Mouse (Mus musculus) heart, adult 2 months (tissue): ENCODE results near the gene Impdh2. TPM values are rescaled to one million over a fixed set of nuclear protein-coding genes. Genes with fewer than 3 reads are reported as not detected.

Experiments used
- DNase-seq, 2 experiments: peaks; one replicate each; pipeline ENCODE4 v3.0.0; 2021
- H3K27ac ChIP-seq: fragments of 200-600 bp; 2 replicates; pipeline ENCODE4 v1.8.1; 2022
- H3K27me3 ChIP-seq: fragments of 200-500 bp; 2 replicates; pipeline ENCODE4 v1.6.1; 2012; ENCODE audit warnings: mild to moderate bottlenecking, low read length, inconsistent platforms, mixed read lengths; ENCODE audit not compliant: control insufficient read depth, insufficient read depth
- H3K36me3 ChIP-seq: fragments of 200-500 bp; 2 replicates; pipeline ENCODE4 v1.6.1; 2012; ENCODE audit warnings: low read length, inconsistent platforms; ENCODE audit not compliant: control insufficient read depth, insufficient read depth
- H3K4me1 ChIP-seq: fragments of 200-500 bp; 2 replicates; pipeline ENCODE4 v1.6.1; 2011; ENCODE audit warnings: low read length; ENCODE audit not compliant: control insufficient read depth, insufficient read depth
- H3K4me3 ChIP-seq: fragments of 200-600 bp; 2 replicates; pipeline ENCODE4 v1.8.1; 2022
- H3K79me2 ChIP-seq: fragments of 200-500 bp; replicated peaks from 2 replicates; pipeline ENCODE4 v1.6.1; 2012; ENCODE audit warnings: mild to moderate bottlenecking, inconsistent platforms, low read length, moderate library complexity, mixed read lengths; ENCODE audit not compliant: control insufficient read depth, insufficient read depth
- H3K9ac ChIP-seq: fragments of 200-500 bp; 2 replicates; pipeline ENCODE4 v1.6.1; 2012; ENCODE audit warnings: low read depth, mild to moderate bottlenecking, control low read depth, inconsistent platforms, low read length, mixed read lengths
- CTCF ChIP-seq: fragments of 200-600 bp; IDR thresholded peaks from 2 replicates; pipeline ENCODE4 v1.8.1; 2022; ENCODE audit warnings: antibody characterized with exemption, mild to moderate bottlenecking, moderate library complexity
- EP300 ChIP-seq: fragments of 200-500 bp; IDR thresholded peaks from 2 replicates; pipeline ENCODE4 v1.6.1; 2011; ENCODE audit warnings: low read depth, low read length, control low read depth; ENCODE audit not compliant: insufficient read depth
- POLR2A ChIP-seq: fragments of 200-500 bp; IDR thresholded peaks from 2 replicates; pipeline ENCODE4 v1.6.1; 2011; ENCODE audit warnings: mild to moderate bottlenecking, low read depth, low read length, control low read depth; ENCODE audit not compliant: insufficient read depth
- WGBS: fragments of 180-500 bp; shearing (Covaris S2); methylation state at CpG from one replicate; pipeline ENCODE4 v1.1.7; 2018; 5-methylcytosine and 5-hydroxymethylcytosine counted together
- intact Hi-C: fragments of 180-260 bp; cut with DNase I; formaldehyde crosslinking; loops from one replicate; pipeline ENCODE4 v1.15.1; 2025
- long read RNA-seq: library from polyadenylated mRNA; stranded (forward); transcript quantifications from one replicate; pipeline ENCODE4 v2.0.0, GENCODE M21; 2021
- polyA plus RNA-seq: library from polyadenylated mRNA; depleted of rRNA; stranded (reverse); fragments of >200 nt; gene quantifications from 2 replicates; pipeline ENCODE4 v1.2.3, GENCODE M21; 2012; rRNA removed
- total RNA-seq, 2 experiments: library from RNA; stranded (reverse); gene quantifications; 2 replicates each; pipeline ENCODE4 v1.2.3; 2021

The Impdh2 gene
- total RNA-seq (10 to 100 TPM; 47.8 to 51.2 TPM), polyA plus RNA-seq (55.5 and 65.0 TPM in 2 replicates)
- long read RNA-seq, transcript Impdh2-201 (14 exons, 1,858 nt) = major isoform, 27 of 39 reads
- long read RNA-seq, partial matches to known transcripts = 2 of 39 reads
- long read RNA-seq, other reads (novel, unspliced or antisense) = 9 of 39 reads

- peak within 1 kb of the TSS; percentile 72 for H3K27ac ChIP-seq
- TF ChIP-seq POLR2A (peak; percentile 95), CTCF (0 out of 2 replicates have a peak, but pooled peaks have one; percentile 9), EP300 (peak; percentile 87)
- intact Hi-C loops = no loop called here
- H3K36me3 ChIP-seq = no peaks in the 10 kb centered on the region; the same call in 1 of the 2 replicates
- peak within 1 kb of the TSS; percentile 67 for H3K4me3 ChIP-seq
- no peaks in the 10 kb centered on the region; the same call in none of the 2 replicates for H3K4me1 ChIP-seq
- no peaks in the 10 kb centered on the region for H3K79me2 ChIP-seq
- no peaks in the 10 kb centered on the region for H3K27me3 ChIP-seq
- peak; percentile 97 for DNase-seq
- under 1% methylated on average over 53 of the region's 53 CpGs for WGBS
- H3K9ac ChIP-seq = peak within 1 kb of the TSS; percentile 82
Measured at GRCm38 (mm10) chr9:108560227-108560841, at the start of gene Impdh2. Impdh2 (plus strand) TSS chr9:108560286.

DNA sequence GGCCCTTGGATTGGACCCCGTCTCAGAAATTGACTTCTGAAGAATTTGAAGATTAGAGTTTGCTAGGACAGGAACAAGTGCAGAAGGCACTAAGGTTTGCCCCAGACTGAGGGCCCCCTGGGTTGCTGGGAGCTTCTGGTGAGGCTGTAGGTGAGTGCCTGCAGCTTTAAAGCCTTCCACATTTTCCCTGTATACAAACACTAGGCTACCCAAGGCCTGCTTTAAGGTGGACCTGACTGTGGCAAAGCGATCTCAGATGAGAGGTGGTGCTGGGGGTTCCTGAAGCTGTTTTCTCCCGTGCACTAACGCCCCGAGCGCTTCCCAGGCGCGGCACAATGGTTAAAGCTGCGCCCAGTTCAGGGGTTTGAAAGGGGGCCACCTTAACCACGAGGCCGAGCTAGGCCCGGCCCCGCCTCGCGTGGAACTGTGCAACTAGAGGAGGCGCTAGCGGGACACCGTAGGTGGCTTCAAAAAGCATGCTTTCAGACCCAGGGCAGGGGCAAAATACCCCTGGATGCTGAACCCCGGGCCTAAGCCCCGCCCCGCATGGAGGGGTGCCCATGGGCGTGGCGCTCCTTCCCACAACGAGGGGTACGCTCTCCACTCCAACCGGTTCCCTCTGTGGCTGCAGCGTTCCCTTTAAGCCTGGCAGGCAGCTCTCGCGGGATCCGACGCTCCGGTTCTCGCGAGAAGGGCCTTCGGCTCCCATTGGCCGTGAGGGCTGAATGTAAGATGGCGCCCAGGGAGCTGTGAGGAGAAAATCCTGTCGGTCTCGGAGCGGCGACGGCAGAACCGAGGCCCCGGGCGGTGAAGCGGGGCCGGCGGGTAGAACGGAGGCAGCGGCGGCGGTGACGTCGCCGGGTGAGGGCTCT, 43.5 kb upstream of the Impdh2 start, which contains the start of gene Qrich1:
Qrich1 (plus strand) TSS at position 427 of the 872 bp plus-strand sequence.
- DNase-seq = peak; percentile 95 to 97
- H3K27ac ChIP-seq = peak within 1 kb of the TSS; percentile 98
- TF ChIP-seq POLR2A = peak; percentile 77
- TF ChIP-seq EP300 = peak; percentile 41
- TF ChIP-seq CTCF = peak; percentile 45
- peak within 1 kb of the TSS; percentile 85 for H3K4me3 ChIP-seq
- H3K9ac ChIP-seq = peak within 1 kb of the TSS; percentile 98
- no peaks in the 10 kb centered on the region for H3K27me3 ChIP-seq
- peaks cover 6% of the 10 kb centered on the region for H3K4me1 ChIP-seq
- peaks cover 3% of the 10 kb centered on the region; the same call in 1 of the 2 replicates for H3K79me2 ChIP-seq
- under 1% methylated on average over 55 of the region's 55 CpGs for WGBS
- intact Hi-C loops = loop anchor here (1.0 to 2.0 kb wide), 3 partner anchors 8 to 50 kb away; partner anchors contain the start of genes Lamb2 and Ndufaf3
- H3K36me3 ChIP-seq = peaks cover 20% of the 10 kb centered on the region

- peaks cover 22% of the 10 kb centered on the region for H3K36me3 ChIP-seq
- peak overlapping the region; percentile 98 for H3K9ac ChIP-seq
- peak; percentile 86 to 89 for DNase-seq
- H3K4me1 ChIP-seq = peaks cover 6% of the 10 kb centered on the region
- no peaks in the 10 kb centered on the region for H3K27me3 ChIP-seq
- WGBS = under 1% methylated on average over 90 of the region's 95 CpGs
- peaks cover 3% of the 10 kb centered on the region; the same call in 1 of the 2 replicates for H3K79me2 ChIP-seq
- H3K27ac ChIP-seq = peak overlapping the region; percentile 98
- peak overlapping the region; percentile 85 for H3K4me3 ChIP-seq
- no peak for TF ChIP-seq POLR2A
- TF ChIP-seq CTCF = no peak
- no peak for TF ChIP-seq EP300
- intact Hi-C loops = loop anchor here (2.0 kb wide), 2 partner anchors 39 to 49 kb away; partner anchors contain the start of genes Lamb2 and Ndufaf3
Measured at GRCm38 (mm10) chr9:108517253-108517930, 42.7 kb upstream of the Impdh2 start.

DNA sequence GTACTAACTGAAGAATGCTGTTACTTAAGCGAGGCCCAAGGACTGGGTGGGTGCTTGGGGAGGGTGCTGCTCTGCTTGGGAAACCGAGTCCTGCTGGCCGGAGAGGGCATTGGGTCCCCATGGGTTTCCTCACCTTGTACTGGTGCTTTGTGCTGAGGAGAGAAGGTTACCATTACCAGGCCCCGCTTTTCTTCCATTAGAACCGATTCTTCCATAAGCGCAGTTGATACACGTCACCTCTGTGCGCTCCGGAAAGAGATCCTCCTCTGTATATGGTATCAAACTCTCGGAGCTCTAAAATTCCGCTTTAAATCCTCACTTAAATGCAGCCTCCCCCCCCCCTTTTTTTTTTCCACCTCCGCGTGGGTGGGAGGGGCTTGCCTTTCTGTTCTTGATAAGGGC, 42.2 kb upstream of the Impdh2 start:
- TF ChIP-seq POLR2A = no peak
- no peak for TF ChIP-seq EP300
- no peak for TF ChIP-seq CTCF
- H3K36me3 ChIP-seq = peaks cover 22% of the 10 kb centered on the region
- H3K27ac ChIP-seq = peak overlapping the region; percentile 98
- intact Hi-C loops = loop anchor here (2.0 kb wide), 2 partner anchors 39 to 49 kb away; partner anchors contain the start of genes Lamb2 and Ndufaf3
- no peak for DNase-seq
- H3K4me3 ChIP-seq = peak overlapping the region; percentile 85
- H3K27me3 ChIP-seq = no peaks in the 10 kb centered on the region
- peak overlapping the region; percentile 98 for H3K9ac ChIP-seq
- H3K79me2 ChIP-seq = peaks cover 3% of the 10 kb centered on the region; the same call in 1 of the 2 replicates
- 0% methylated on average over 13 of the region's 13 CpGs for WGBS
- peaks cover 6% of the 10 kb centered on the region for H3K4me1 ChIP-seq

DNA sequence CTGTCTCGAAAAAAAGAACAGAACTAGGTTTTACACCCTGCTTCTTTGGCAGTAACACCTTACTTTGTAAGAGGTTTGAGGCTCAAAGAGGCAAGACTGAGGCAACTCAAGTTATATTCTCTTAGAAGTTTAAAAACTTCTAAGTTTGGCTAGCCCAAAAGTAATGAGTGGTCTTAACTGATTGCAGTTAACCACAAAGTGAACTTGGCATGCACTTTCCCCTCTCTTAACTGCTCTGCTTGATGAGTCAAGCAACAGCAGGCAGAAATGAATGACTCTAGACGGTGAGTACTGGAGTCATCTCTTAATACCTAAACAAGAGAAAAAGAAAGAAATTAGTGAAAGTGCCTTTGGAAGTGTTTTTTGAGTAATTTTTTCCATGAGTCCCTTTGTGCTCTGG, 38.5 kb upstream of the Impdh2 start:
- peaks cover 35% of the 10 kb centered on the region for H3K36me3 ChIP-seq
- TF ChIP-seq CTCF (no peak), POLR2A (no peak), EP300 (no peak)
- H3K4me1 ChIP-seq = peaks cover 5% of the 10 kb centered on the region
- H3K4me3 ChIP-seq = no peak overlapping the region
- intact Hi-C loops = loop anchor here (2.0 kb wide), 1 partner anchor 29 kb away; no protein-coding TSS in a partner anchor
- 53% methylated on average over 2 of the region's 2 CpGs for WGBS
- H3K27ac ChIP-seq = no peak overlapping the region
- H3K79me2 ChIP-seq = peaks cover 3% of the 10 kb centered on the region; the same call in 1 of the 2 replicates
- DNase-seq = no peak
- H3K9ac ChIP-seq = no peak overlapping the region
- H3K27me3 ChIP-seq = no peaks in the 10 kb centered on the region
